Mouse (Mus musculus) hindbrain, postnatal 0 days (tissue): ENCODE results near the gene Nip7. TPM values are rescaled to one million over a fixed set of nuclear protein-coding genes. Genes with fewer than 3 reads are reported as not detected.

Experiments
- ATAC-seq: fragments of 200-750 bp; cut with Nextera tagmentation; 2 replicates; pipeline ENCODE4 v1.8.0; 2017; ENCODE audit warnings: mild to moderate bottlenecking, moderate TSS enrichment, moderate library complexity
- DNase-seq: peaks from one replicate; pipeline ENCODE4 v3.0.0-alpha.2; 2015; ENCODE audit warnings: low spot score
- H3K27ac ChIP-seq: fragments of 300-500 bp; sonication (generic); 2 replicates; pipeline ENCODE4 v1.5.1; 2014; ENCODE audit warnings: mild to moderate bottlenecking
- H3K27me3 ChIP-seq: fragments of 300-500 bp; sonication (generic); 2 replicates; pipeline ENCODE4 v1.6.1; 2014; ENCODE audit warnings: low read length, mixed read lengths; ENCODE audit not compliant: insufficient read depth
- H3K36me3 ChIP-seq: fragments of 300-500 bp; sonication (generic); 2 replicates; pipeline ENCODE4 v1.6.1; 2014; ENCODE audit warnings: low read length, mixed read lengths; ENCODE audit not compliant: insufficient read depth
- H3K4me1 ChIP-seq: fragments of 300-500 bp; sonication (generic); 2 replicates; pipeline ENCODE4 v1.6.1; 2014; ENCODE audit warnings: antibody characterized with exemption, low read length, mixed read lengths; ENCODE audit not compliant: insufficient read depth
- H3K4me2 ChIP-seq: fragments of 300-500 bp; sonication (generic); 2 replicates; pipeline ENCODE4 v1.6.1; 2014; ENCODE audit warnings: low read depth, mild to moderate bottlenecking, low read length, moderate library complexity, mixed read lengths
- H3K4me3 ChIP-seq: fragments of 300-500 bp; sonication (generic); 2 replicates; pipeline ENCODE4 v1.5.1; 2014; ENCODE audit warnings: low read length
- H3K9ac ChIP-seq: fragments of 300-500 bp; sonication (generic); replicated peaks from 2 replicates; pipeline ENCODE4 v1.6.1; 2014; ENCODE audit warnings: mild to moderate bottlenecking, low read length, moderate library complexity, mixed read lengths
- H3K9me3 ChIP-seq: fragments of 300-500 bp; sonication (generic); 2 replicates; pipeline ENCODE4 v1.6.1; 2016; ENCODE audit warnings: low read length, mixed read lengths
- CTCF ChIP-seq: IDR thresholded peaks from 2 replicates; pipeline ENCODE4 v1.5.1; 2016; ENCODE audit warnings: antibody characterized with exemption, control low read depth, low read depth
- WGBS: fragments of 180-500 bp; shearing (Covaris S2); extraction: QIAGEN DNeasy Blood & Tissue Kit; methylation state at CpG from one replicate; pipeline ENCODE4 v1.1.7; 2014; 5-methylcytosine and 5-hydroxymethylcytosine counted together
- polyA plus RNA-seq: library from polyadenylated mRNA; unstranded; fragments of >200 nt; fragmentation: Nextera tagmentation; extraction: Ambion mirVana; gene quantifications from 2 replicates; pipeline ENCODE4 v1.2.1, GENCODE M21; 2015
- total RNA-seq: library from RNA; depleted of rRNA; stranded (reverse); fragments of >200 nt; gene quantifications from 2 replicates; pipeline ENCODE4 v1.2.3, GENCODE M21; 2014; rRNA removed

Nip7 gene
- 16.1 and 20.7 TPM in 2 replicates for total RNA-seq
- 58.1 and 59.5 TPM in 2 replicates for polyA plus RNA-seq

DNA sequence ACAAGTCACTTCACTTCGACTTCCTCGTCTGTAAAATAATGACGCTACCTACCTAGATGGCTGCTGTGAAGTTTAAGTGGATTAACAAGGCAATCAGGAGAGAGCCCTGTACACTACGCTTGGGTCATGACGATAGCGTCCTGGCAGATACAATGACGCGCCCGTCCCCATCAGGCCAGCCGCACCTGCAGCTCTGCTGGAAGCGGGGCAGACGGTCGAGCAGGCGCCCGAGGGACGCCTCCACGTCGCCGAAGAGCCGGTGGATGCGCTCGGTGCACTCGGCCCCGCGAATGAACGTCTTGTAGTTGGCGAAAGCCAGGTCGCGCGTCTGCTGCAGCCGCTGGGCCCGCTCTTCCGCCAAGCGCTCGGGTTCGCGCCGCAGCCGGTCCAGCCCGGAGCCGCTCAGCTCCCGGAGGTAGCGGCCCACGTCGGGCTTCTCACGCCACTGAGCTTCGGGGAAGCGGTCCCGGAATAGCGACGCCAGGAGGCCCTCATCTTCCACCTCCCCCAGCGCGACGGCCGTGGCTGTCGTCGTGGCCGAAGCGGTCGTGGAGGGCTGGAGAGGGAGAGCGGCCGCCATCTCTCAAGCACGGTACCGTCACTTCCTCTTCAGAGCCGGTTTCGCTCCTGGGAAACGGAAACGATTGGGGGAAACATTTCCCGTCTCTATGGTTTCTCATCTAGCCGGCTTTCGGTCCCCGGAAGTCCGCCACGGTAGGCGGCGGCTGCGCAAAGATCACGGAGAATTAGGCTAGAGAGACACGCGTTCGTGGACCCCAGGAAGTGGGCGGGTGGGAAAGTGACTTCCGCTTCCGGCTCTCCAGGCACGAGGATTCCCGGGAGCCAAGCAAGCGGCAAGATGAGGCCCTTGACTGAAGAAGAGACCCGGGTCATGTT is at the start of gene Nip7, which contains the start of gene Cog8:
TSS of gene Nip7 (plus strand) at position 802 of the 897 bp plus-strand sequence.
TSS of gene Cog8 (minus strand) at position 614 of the 897 bp plus-strand sequence.
- WGBS, result 2% methylated on average over 88 of the region's 88 CpGs
- H3K9ac ChIP-seq, result peak within 1 kb of the TSS; percentile 87
- H3K4me3 ChIP-seq, result peak within 1 kb of the TSS; percentile 89
- ATAC-seq (peak; percentile 97), DNase-seq (peak; percentile 98)
- no peak for TF ChIP-seq CTCF
- peaks cover 28% of the 10 kb centered on the region for H3K36me3 ChIP-seq
- peak within 1 kb of the TSS; percentile 89 for H3K27ac ChIP-seq
- no peaks in the 10 kb centered on the region for H3K9me3 ChIP-seq
- H3K4me2 ChIP-seq, result peak within 1 kb of the TSS; percentile 94
- H3K27me3 ChIP-seq, result no peaks in the 10 kb centered on the region
- H3K4me1 ChIP-seq, result peaks cover 7% of the 10 kb centered on the region; the same call in 1 of the 2 replicates

DNA sequence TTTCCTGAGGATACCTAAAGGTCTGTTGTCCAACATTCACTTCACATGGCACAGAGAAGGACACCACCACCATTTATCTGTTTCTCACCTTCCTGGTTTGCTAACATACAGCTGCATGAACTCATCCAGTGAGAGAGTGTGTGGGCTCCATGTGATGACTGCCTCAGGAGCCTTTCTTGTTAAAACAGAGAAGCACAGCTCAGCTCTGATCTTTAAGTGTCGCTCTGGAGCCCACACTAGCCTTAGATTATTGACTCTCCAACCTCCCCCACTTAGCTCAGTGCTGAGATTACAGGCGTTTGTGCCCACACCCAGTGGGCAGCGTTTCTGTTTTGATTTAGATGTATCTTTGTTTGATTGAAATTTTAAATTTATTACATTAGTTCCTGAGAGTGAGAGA is 48.9 kb upstream of the Nip7 start:
- no peak overlapping the region for H3K27ac ChIP-seq
- H3K27me3 ChIP-seq, result no peaks in the 10 kb centered on the region
- no peak overlapping the region for H3K4me2 ChIP-seq
- no peak overlapping the region for H3K9ac ChIP-seq
- ATAC-seq (no peak), DNase-seq (no peak)
- no peaks in the 10 kb centered on the region for H3K36me3 ChIP-seq
- H3K9me3 ChIP-seq, result no peaks in the 10 kb centered on the region
- H3K4me3 ChIP-seq, result no peak overlapping the region
- no peaks in the 10 kb centered on the region for H3K4me1 ChIP-seq
- no peak for TF ChIP-seq CTCF
- 90% methylated on average over 3 of the region's 3 CpGs for WGBS

DNA sequence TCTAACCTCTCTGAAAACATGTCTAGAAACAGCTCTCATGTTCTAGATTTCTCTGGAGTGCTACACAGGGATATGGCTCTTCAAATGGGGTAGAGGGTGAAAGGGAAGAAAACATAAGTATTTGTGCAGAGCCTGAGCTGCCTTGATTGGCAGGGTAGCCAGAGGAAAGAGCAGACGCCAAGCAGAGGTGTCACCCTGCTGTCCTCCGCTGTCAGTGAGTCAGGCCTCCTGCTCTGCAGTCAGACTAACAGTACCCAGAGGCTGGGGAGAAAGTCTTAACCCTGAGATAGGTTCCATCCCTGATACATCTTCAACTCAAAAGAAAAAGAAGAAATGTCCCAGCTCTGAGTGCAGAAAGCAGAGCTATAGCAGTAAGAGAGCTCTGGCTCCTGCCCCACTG is 44.0 kb upstream of the Nip7 start:
- Histone ChIP-seq H3K4me2 (no peak overlapping the region), H3K27me3 (no peaks in the 10 kb centered on the region), H3K4me3 (no peak overlapping the region), H3K9ac (no peak overlapping the region), H3K27ac (no peak overlapping the region), H3K9me3 (no peaks in the 10 kb centered on the region), H3K4me1 (no peaks in the 10 kb centered on the region), H3K36me3 (no peaks in the 10 kb centered on the region)
- no peak for TF ChIP-seq CTCF
- 73% methylated on average over 2 of the region's 2 CpGs for WGBS
- no peak for ATAC-seq
- no peak for DNase-seq

DNA sequence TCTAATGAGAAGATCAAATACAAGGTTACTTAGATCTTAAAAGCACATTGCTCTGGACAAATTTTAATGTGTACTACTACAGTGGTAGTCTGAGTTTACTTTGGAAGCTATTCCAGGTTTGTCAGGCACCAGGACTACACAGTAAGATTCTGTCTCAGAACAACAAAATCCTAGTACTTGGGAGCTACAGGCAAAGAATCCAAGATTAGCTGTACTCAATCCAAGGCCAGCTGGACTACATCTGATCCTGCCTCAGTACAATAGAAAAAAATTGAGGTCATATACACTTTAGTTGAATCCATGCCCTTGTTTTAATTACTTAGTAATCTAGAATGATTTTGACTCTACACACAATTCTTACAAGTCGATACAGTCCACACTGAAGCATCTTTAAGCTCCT is 41.8 kb upstream of the Nip7 start:
- DNase-seq (no peak), ATAC-seq (no peak)
- no peaks in the 10 kb centered on the region for H3K36me3 ChIP-seq
- no peak overlapping the region for H3K27ac ChIP-seq
- no peaks in the 10 kb centered on the region for H3K27me3 ChIP-seq
- no peak overlapping the region for H3K4me3 ChIP-seq
- TF ChIP-seq CTCF, result no peak
- H3K9me3 ChIP-seq, result no peaks in the 10 kb centered on the region
- H3K4me1 ChIP-seq, result no peaks in the 10 kb centered on the region
- WGBS, result 82% methylated on average over 1 of the region's 1 CpGs
- H3K4me2 ChIP-seq, result no peak overlapping the region
- H3K9ac ChIP-seq, result no peak overlapping the region

DNA sequence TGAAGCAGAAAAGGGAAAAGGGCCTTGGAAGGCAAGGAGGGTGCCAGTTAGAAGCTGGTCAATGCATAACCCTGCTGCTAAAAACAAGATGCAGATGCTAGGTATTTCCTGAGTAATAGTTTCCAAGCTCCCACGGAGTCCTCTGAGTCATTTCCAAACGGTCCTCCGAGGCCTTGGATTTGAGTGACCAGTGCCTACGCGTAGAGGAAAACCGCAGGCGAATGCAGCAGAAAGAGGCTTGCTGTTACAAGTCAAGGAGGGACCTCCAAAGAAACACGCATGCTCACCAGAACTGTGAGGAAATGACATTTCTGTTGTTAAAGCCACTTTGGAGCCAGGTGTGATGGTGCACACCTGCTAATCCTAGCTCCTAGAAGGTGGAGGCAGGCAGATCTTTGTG is 33.2 kb upstream of the Nip7 start:
- Histone ChIP-seq H3K4me1 (no peaks in the 10 kb centered on the region), H3K27ac (no peak overlapping the region), H3K27me3 (no peaks in the 10 kb centered on the region), H3K9ac (no peak overlapping the region), H3K4me2 (no peak overlapping the region), H3K4me3 (no peak overlapping the region), H3K9me3 (no peaks in the 10 kb centered on the region), H3K36me3 (no peaks in the 10 kb centered on the region)
- WGBS, result 94% methylated on average over 8 of the region's 8 CpGs
- TF ChIP-seq CTCF, result no peak
- ATAC-seq (no peak), DNase-seq (no peak)

DNA sequence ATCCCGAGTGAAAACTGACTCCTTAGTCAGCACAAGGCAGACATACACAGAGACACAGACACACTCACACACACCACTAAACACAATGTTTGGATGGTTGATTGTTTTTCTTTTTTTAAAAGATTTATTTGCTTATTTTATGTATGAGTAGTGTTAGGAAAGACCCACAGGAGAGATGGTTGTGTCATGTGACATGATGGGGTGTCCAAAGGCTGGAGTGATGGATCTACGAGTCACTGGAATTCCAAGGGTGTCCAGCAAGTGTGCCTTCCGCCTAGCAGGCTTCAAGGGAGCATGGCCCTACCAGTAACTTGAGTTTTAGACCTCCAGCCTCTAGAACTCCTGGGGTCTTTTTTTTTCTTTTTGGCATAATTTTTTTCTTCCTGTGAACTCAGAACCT is 27.4 kb upstream of the Nip7 start:
- ATAC-seq (no peak), DNase-seq (no peak)
- Histone ChIP-seq H3K36me3 (no peaks in the 10 kb centered on the region), H3K9me3 (no peaks in the 10 kb centered on the region), H3K27me3 (no peaks in the 10 kb centered on the region), H3K27ac (no peak overlapping the region), H3K4me3 (no peak overlapping the region), H3K4me2 (no peak overlapping the region), H3K9ac (no peak overlapping the region), H3K4me1 (peaks cover 11% of the 10 kb centered on the region; the same call in 1 of the 2 replicates)
- no peak for TF ChIP-seq CTCF
- WGBS, result 82% methylated on average over 3 of the region's 3 CpGs

DNA sequence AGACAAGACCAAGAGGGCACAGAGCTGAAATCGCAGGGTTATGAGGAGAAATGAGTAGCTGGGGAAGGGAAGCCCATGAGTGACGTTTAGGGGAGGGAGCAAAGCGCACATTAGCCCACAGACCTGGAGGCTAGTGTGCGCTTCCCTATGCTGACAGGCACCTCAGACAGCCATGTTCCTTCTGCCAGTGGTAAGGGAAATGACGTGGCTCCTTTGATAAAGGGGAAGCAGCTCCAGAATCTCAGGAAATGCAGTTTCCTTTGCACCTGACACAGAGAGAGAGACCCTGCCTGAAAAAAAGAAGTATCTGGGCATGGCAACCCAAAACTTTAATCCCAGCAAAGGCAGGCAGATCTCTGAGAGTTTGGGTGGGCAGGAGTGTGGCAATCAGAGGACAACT is 26.6 kb upstream of the Nip7 start:
- no peaks in the 10 kb centered on the region for H3K27me3 ChIP-seq

More for the DNA sequence above, 26.6 kb upstream of the Nip7 start:
- 69% methylated on average over 5 of the region's 5 CpGs for WGBS
- H3K4me2 ChIP-seq, result no peak overlapping the region
- no peaks in the 10 kb centered on the region for H3K36me3 ChIP-seq
- no peak for TF ChIP-seq CTCF
- H3K4me1 ChIP-seq, result peaks cover 11% of the 10 kb centered on the region; the same call in 1 of the 2 replicates
- H3K9ac ChIP-seq, result no peak overlapping the region
- no peak overlapping the region for H3K27ac ChIP-seq
- no peak overlapping the region for H3K4me3 ChIP-seq
- no peaks in the 10 kb centered on the region for H3K9me3 ChIP-seq
- ATAC-seq (no peak), DNase-seq (no peak)
